Mouse (Mus musculus) embryonic facial prominence, embryonic 12.5 days (tissue): Measurements from ENCODE around the gene Col5a1. TPM values are rescaled to one million over a fixed set of nuclear protein-coding genes. Genes with fewer than 3 reads are reported as not detected.

Source experiments
- ATAC-seq: fragments of 200-750 bp; cut with Nextera tagmentation; 2 replicates; pipeline ENCODE4 v1.8.0; 2017; ENCODE audit not compliant: insufficient number of reproducible peaks, insufficient read depth, low FRiP score, low TSS enrichment
- H3K27ac ChIP-seq: fragments of 300-500 bp; sonication (generic); 2 replicates; pipeline ENCODE4 v1.5.1; 2016; ENCODE audit warnings: mild to moderate bottlenecking
- H3K27me3 ChIP-seq: fragments of 300-500 bp; sonication (generic); 2 replicates; pipeline ENCODE4 v1.6.1; 2016; ENCODE audit warnings: mild to moderate bottlenecking, moderate library complexity
- H3K36me3 ChIP-seq: fragments of 300-500 bp; sonication (generic); 2 replicates; pipeline ENCODE4 v1.6.1; 2016; ENCODE audit warnings: mild to moderate bottlenecking
- H3K4me1 ChIP-seq: fragments of 300-500 bp; sonication (generic); 2 replicates; pipeline ENCODE4 v1.6.1; 2016
- H3K4me2 ChIP-seq: fragments of 300-500 bp; sonication (generic); replicated peaks from 2 replicates; pipeline ENCODE4 v1.6.1; 2016; ENCODE audit warnings: mild to moderate bottlenecking, moderate library complexity
- H3K4me3 ChIP-seq: fragments of 300-500 bp; sonication (generic); 2 replicates; pipeline ENCODE4 v1.5.1; 2016; ENCODE audit warnings: mild to moderate bottlenecking
- H3K9ac ChIP-seq: fragments of 300-500 bp; sonication (generic); 2 replicates; pipeline ENCODE4 v1.6.1; 2016; ENCODE audit warnings: mild to moderate bottlenecking, moderate library complexity
- H3K9me3 ChIP-seq: fragments of 300-500 bp; sonication (generic); 2 replicates; pipeline ENCODE4 v1.6.1; 2016; ENCODE audit warnings: mild to moderate bottlenecking, moderate library complexity
- WGBS: fragments of 180-500 bp; shearing (Covaris S2); methylation state at CpG from one replicate; pipeline ENCODE4 v1.1.7; 2016; 5-methylcytosine and 5-hydroxymethylcytosine counted together
- polyA plus RNA-seq: library from polyadenylated mRNA; unstranded; fragments of >200 nt; fragmentation: Nextera tagmentation; extraction: Ambion mirVana; gene quantifications from 2 replicates; pipeline ENCODE4 v1.2.1, GENCODE M21; 2016

Col5a1 gene
- polyA plus RNA-seq, 1 experiment from 2014 or later: 82.1 TPM

- no peak for ATAC-seq
- no peak overlapping the region for H3K9ac ChIP-seq
- peaks cover 9% of the 10 kb centered on the region; the same call in 1 of the 2 replicates for H3K36me3 ChIP-seq
- no peak overlapping the region for H3K4me2 ChIP-seq
- no peak overlapping the region for H3K27ac ChIP-seq
- H3K4me1 ChIP-seq: no peaks in the 10 kb centered on the region
- no peak overlapping the region for H3K4me3 ChIP-seq
- no peaks in the 10 kb centered on the region for H3K9me3 ChIP-seq
- H3K27me3 ChIP-seq: no peaks in the 10 kb centered on the region
- WGBS: 82% methylated on average over 3 of the region's 3 CpGs
Observed at GRCm38 (mm10) chr2:27924463-27924862, 38.2 kb downstream of the Col5a1 start.

GRCm38 (mm10) chr2:27926478-27927165 lies 40.4 kb downstream of the Col5a1 start:
- Histone ChIP-seq H3K9ac (no peak overlapping the region), H3K36me3 (peaks cover 19% of the 10 kb centered on the region; the same call in 1 of the 2 replicates), H3K4me1 (peaks cover 13% of the 10 kb centered on the region), H3K4me2 (no peak overlapping the region), H3K4me3 (no peak overlapping the region), H3K27me3 (no peaks in the 10 kb centered on the region), H3K27ac (no peak overlapping the region), H3K9me3 (no peaks in the 10 kb centered on the region)
- no peak for ATAC-seq
- WGBS: 49% methylated on average over 7 of the region's 7 CpGs

- 91% methylated on average over 5 of the region's 5 CpGs for WGBS
- H3K4me1 ChIP-seq: peaks cover 50% of the 10 kb centered on the region
- H3K4me3 ChIP-seq: no peak overlapping the region
- H3K27ac ChIP-seq: peak overlapping the region; percentile 88; the same call in 1 of the 2 replicates
- no peak overlapping the region for H3K4me2 ChIP-seq
- ATAC-seq: no peak
- no peaks in the 10 kb centered on the region for H3K27me3 ChIP-seq
- H3K9ac ChIP-seq: no peak overlapping the region
- peaks cover 23% of the 10 kb centered on the region for H3K36me3 ChIP-seq
- H3K9me3 ChIP-seq: no peaks in the 10 kb centered on the region
Observed at GRCm38 (mm10) chr2:27930471-27931015, 44.3 kb downstream of the Col5a1 start.

- Histone ChIP-seq H3K4me2 (no peak overlapping the region), H3K4me3 (no peak overlapping the region), H3K27me3 (no peaks in the 10 kb centered on the region), H3K36me3 (peaks cover 26% of the 10 kb centered on the region), H3K9me3 (no peaks in the 10 kb centered on the region), H3K4me1 (peaks cover 50% of the 10 kb centered on the region), H3K9ac (no peak overlapping the region), H3K27ac (peak overlapping the region; percentile 88)
- ATAC-seq: no peak
- WGBS: 67% methylated on average over 6 of the region's 6 CpGs
Observed at GRCm38 (mm10) chr2:27931130-27931529, 44.9 kb downstream of the Col5a1 start.

GRCm38 (mm10) chr2:27931971-27932370 lies 45.7 kb downstream of the Col5a1 start:
- peaks cover 34% of the 10 kb centered on the region for H3K36me3 ChIP-seq
- H3K4me1 ChIP-seq: peaks cover 50% of the 10 kb centered on the region
- peak; percentile 47; the same call in 1 of the 2 replicates for ATAC-seq
- no peak overlapping the region for H3K9ac ChIP-seq
- H3K27ac ChIP-seq: peak overlapping the region; percentile 88
- H3K4me3 ChIP-seq: no peak overlapping the region
- H3K9me3 ChIP-seq: no peaks in the 10 kb centered on the region
- WGBS: 11% methylated on average over 3 of the region's 3 CpGs
- H3K4me2 ChIP-seq: 0 out of 2 replicates have a peak overlapping the region, but pooled peaks have one; percentile 11
- H3K27me3 ChIP-seq: no peaks in the 10 kb centered on the region

GRCm38 (mm10) chr2:27934269-27934668 lies 48.0 kb downstream of the Col5a1 start:
- H3K4me1 ChIP-seq: peaks cover 50% of the 10 kb centered on the region
- H3K4me2 ChIP-seq: no peak overlapping the region
- H3K4me3 ChIP-seq: no peak overlapping the region
- peaks cover 43% of the 10 kb centered on the region for H3K36me3 ChIP-seq
- peak; percentile 75; the same call in 1 of the 2 replicates for ATAC-seq
- 33% methylated on average over 11 of the region's 11 CpGs for WGBS
- no peaks in the 10 kb centered on the region for H3K27me3 ChIP-seq
- no peaks in the 10 kb centered on the region for H3K9me3 ChIP-seq
- peak overlapping the region; percentile 93 for H3K27ac ChIP-seq
- no peak overlapping the region for H3K9ac ChIP-seq

GRCm38 (mm10) chr2:27934831-27935230 lies 48.6 kb downstream of the Col5a1 start:
- Histone ChIP-seq H3K27me3 (no peaks in the 10 kb centered on the region), H3K36me3 (peaks cover 42% of the 10 kb centered on the region), H3K4me1 (peaks cover 50% of the 10 kb centered on the region), H3K4me2 (no peak overlapping the region), H3K9ac (no peak overlapping the region), H3K4me3 (no peak overlapping the region), H3K9me3 (no peaks in the 10 kb centered on the region), H3K27ac (peak overlapping the region; percentile 93)
- no peak for ATAC-seq
- 83% methylated on average over 9 of the region's 9 CpGs for WGBS

GRCm38 (mm10) chr2:27935441-27935840 lies 49.2 kb downstream of the Col5a1 start:
- Histone ChIP-seq H3K27ac (peak overlapping the region; percentile 93), H3K4me2 (no peak overlapping the region), H3K4me1 (peaks cover 49% of the 10 kb centered on the region), H3K36me3 (peaks cover 36% of the 10 kb centered on the region), H3K9ac (no peak overlapping the region), H3K4me3 (no peak overlapping the region), H3K9me3 (no peaks in the 10 kb centered on the region), H3K27me3 (no peaks in the 10 kb centered on the region)
- ATAC-seq: no peak
- WGBS: 93% methylated on average over 2 of the region's 2 CpGs

GRCm38 (mm10) chr2:27936607-27937191 lies 50.5 kb downstream of the Col5a1 start:
- Histone ChIP-seq H3K4me3 (no peak overlapping the region), H3K27ac (no peak overlapping the region), H3K4me1 (peaks cover 36% of the 10 kb centered on the region), H3K9me3 (no peaks in the 10 kb centered on the region), H3K9ac (no peak overlapping the region), H3K36me3 (peaks cover 35% of the 10 kb centered on the region), H3K27me3 (no peaks in the 10 kb centered on the region), H3K4me2 (no peak overlapping the region)
- 83% methylated on average over 9 of the region's 9 CpGs for WGBS
- ATAC-seq: no peak

GRCm38 (mm10) chr2:27939433-27939832 lies 53.2 kb downstream of the Col5a1 start:
- peaks cover 36% of the 10 kb centered on the region for H3K36me3 ChIP-seq
- WGBS: 87% methylated on average over 4 of the region's 4 CpGs
- ATAC-seq: no peak

GRCm38 (mm10) chr2:27940144-27940543 lies 53.9 kb downstream of the Col5a1 start:
- Histone ChIP-seq H3K4me3 (no peak overlapping the region), H3K9ac (no peak overlapping the region), H3K4me1 (peaks cover 9% of the 10 kb centered on the region), H3K27me3 (no peaks in the 10 kb centered on the region), H3K4me2 (no peak overlapping the region), H3K36me3 (peaks cover 41% of the 10 kb centered on the region), H3K27ac (no peak overlapping the region), H3K9me3 (no peaks in the 10 kb centered on the region)
- ATAC-seq: no peak
- 90% methylated on average over 12 of the region's 12 CpGs for WGBS

More at GRCm38 (mm10) chr2:27939433-27939832, 53.2 kb downstream of the Col5a1 start:
- Histone ChIP-seq H3K27ac (no peak overlapping the region), H3K4me1 (peaks cover 16% of the 10 kb centered on the region), H3K9me3 (no peaks in the 10 kb centered on the region), H3K4me2 (no peak overlapping the region), H3K4me3 (no peak overlapping the region), H3K27me3 (no peaks in the 10 kb centered on the region), H3K9ac (no peak overlapping the region)

- 87% methylated on average over 4 of the region's 4 CpGs for WGBS
- peaks cover 6% of the 10 kb centered on the region for H3K4me1 ChIP-seq
- no peak overlapping the region for H3K4me3 ChIP-seq
- H3K4me2 ChIP-seq: no peak overlapping the region
- H3K27ac ChIP-seq: no peak overlapping the region
- no peaks in the 10 kb centered on the region for H3K27me3 ChIP-seq
- no peak for ATAC-seq
- no peak overlapping the region for H3K9ac ChIP-seq
- no peaks in the 10 kb centered on the region for H3K9me3 ChIP-seq
- peaks cover 46% of the 10 kb centered on the region for H3K36me3 ChIP-seq
Observed at GRCm38 (mm10) chr2:27947252-27947651, 61.0 kb downstream of the Col5a1 start.
